ENCODE assay signal across 16 mouse cellular contexts in the genomic region with DNA sequence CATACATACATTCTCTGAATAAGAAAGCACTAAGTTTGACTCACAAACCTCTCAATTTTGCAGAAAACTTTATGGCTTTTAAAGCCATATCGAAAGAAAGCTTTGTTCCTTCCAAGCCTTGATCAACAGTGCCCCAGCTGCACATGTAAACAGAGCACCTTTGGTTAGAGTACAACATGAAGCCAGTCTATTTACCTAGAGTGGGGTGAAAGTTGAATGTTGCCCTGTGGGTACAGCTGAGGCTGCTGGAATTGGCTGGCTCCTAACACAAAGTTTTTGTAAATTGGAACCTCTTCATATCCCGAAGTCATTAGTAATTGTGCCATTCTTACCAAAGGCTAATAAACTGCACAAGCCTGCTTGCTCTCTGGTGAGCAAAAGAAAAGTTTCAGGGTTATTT. TPM values are rescaled to one million over a fixed set of nuclear protein-coding genes. Genes with fewer than 3 reads are reported as not detected.
"Had no signal": no experiment of that assay in that cellular context is flagged by ENCODE, and none has a peak within 500 bp of the region (broad histone marks: within the 10 kb centered on the region; RNA-seq: fewer than 3 reads in every experiment).

No protein-coding gene starts in this region.

- H3K9ac ChIP-seq: lung, embryonic 15.5 days; midbrain, embryonic 13.5 days; midbrain, embryonic 15.5 days; neural tube, embryonic 12.5 days; stomach, embryonic 15.5 days had no signal

- H3K36me3 ChIP-seq: lung, embryonic 15.5 days; midbrain, embryonic 13.5 days; midbrain, embryonic 15.5 days; neural tube, embryonic 12.5 days; stomach, embryonic 15.5 days had no signal

- H3K27me3 ChIP-seq: lung, embryonic 15.5 days; megakaryocyte, embryonic 14.5 days; midbrain, embryonic 13.5 days; midbrain, embryonic 15.5 days; neural tube, embryonic 12.5 days; stomach, embryonic 15.5 days had no signal

- H3K4me1 ChIP-seq: megakaryocyte, embryonic 14.5 days; midbrain, embryonic 13.5 days; midbrain, embryonic 15.5 days; neural tube, embryonic 12.5 days; stomach, embryonic 15.5 days had no signal

- DNase-seq: lung, adult 2 months; lung, postnatal 14 days; lung, postnatal 36 days; right cerebral cortex, postnatal 14 days; thymus, adult 2 months; thymus, postnatal 36 days had no signal

- H3K4me2 ChIP-seq: lung, embryonic 15.5 days; midbrain, embryonic 11.5 days; midbrain, embryonic 13.5 days; midbrain, embryonic 15.5 days; neural tube, embryonic 12.5 days; stomach, embryonic 15.5 days had no signal

- H3K4me3 ChIP-seq: lung, embryonic 15.5 days; megakaryocyte, embryonic 14.5 days; midbrain, embryonic 13.5 days; midbrain, embryonic 15.5 days; neural tube, embryonic 12.5 days; stomach, embryonic 15.5 days had no signal

- ATAC-seq: lung, postnatal 0 days; midbrain, embryonic 13.5 days; midbrain, embryonic 15.5 days had no signal

- H3K27ac ChIP-seq: lung, embryonic 15.5 days; macrophage; midbrain, embryonic 13.5 days; midbrain, embryonic 15.5 days; neural tube, embryonic 12.5 days; stomach, embryonic 15.5 days; stomach, postnatal 0 days had no signal

- H3K9me3 ChIP-seq: lung, embryonic 15.5 days; megakaryocyte, embryonic 14.5 days; midbrain, embryonic 13.5 days; midbrain, embryonic 15.5 days; neural tube, embryonic 12.5 days; stomach, embryonic 15.5 days had no signal

RNA-seq across cellular contexts. Expression of a gene that starts 19.7 kb away (rescaled TPM):
- polyA plus RNA-seq: macrophage had no signal
